ENCODE assay signal across 8 mouse cellular contexts in genomic region chr7:137312933-137313182, GRCm38 (mm10). TPM values are rescaled to one million over a fixed set of nuclear protein-coding genes. Genes with fewer than 3 reads are reported as not detected.
A peak's percentile ranks its signal among the peaks of the same experiment; 100 is the strongest.
DNase-seq lines count a peak whose midpoint lies in the region; ATAC-seq and TF ChIP-seq lines count a peak whose summit lies in the region.

No protein-coding gene starts in this region.

- TF ChIP-seq EP300 in liver, embryonic 14.5 days (IDR thresholded peaks at IDR 0.05; ENCODE audit: low read depth) = no peak

- peaks cover 96% of the 10 kb centered on the region for H3K27me3 ChIP-seq in heart, embryonic 13.5 days (replicated peaks)
- H3K27me3 ChIP-seq in C2C12 (ENCODE audit: control insufficient read depth, insufficient read depth, insufficient read length) = no peaks in the 10 kb centered on the region
- H3K27me3 ChIP-seq in forebrain, embryonic 14.5 days (replicated peaks; ENCODE audit: control insufficient read depth, insufficient read depth, low read length) = peaks cover 79% of the 10 kb centered on the region
- H3K27me3 ChIP-seq in liver, embryonic 14.5 days (ENCODE audit: control insufficient read depth, insufficient read depth, low read length) = peaks cover 100% of the 10 kb centered on the region

- H3K79me3 ChIP-seq in C2C12 (ENCODE audit: low read depth) = peaks cover 23% of the 10 kb centered on the region

- H3K27ac ChIP-seq in heart, embryonic 13.5 days (replicated peaks) = no peak overlapping the region
- H3K27ac ChIP-seq in forebrain, embryonic 14.5 days (ENCODE audit: low read depth, low read length) = no peak overlapping the region
- no peak overlapping the region for H3K27ac ChIP-seq in liver, embryonic 14.5 days

- H3ac ChIP-seq in C2C12 (ENCODE audit: control insufficient read depth, insufficient read length, low read depth) = peak overlapping the region; percentile 90

- no peaks in the 10 kb centered on the region for H3K36me3 ChIP-seq in heart, embryonic 13.5 days
- H3K36me3 ChIP-seq in C2C12 (ENCODE audit: control insufficient read depth, insufficient read depth) = no peaks in the 10 kb centered on the region
- no peaks in the 10 kb centered on the region for H3K36me3 ChIP-seq in forebrain, embryonic 14.5 days (ENCODE audit: control insufficient read depth, insufficient read depth, low read length)
- no peaks in the 10 kb centered on the region for H3K36me3 ChIP-seq in liver, embryonic 14.5 days (replicated peaks; ENCODE audit: control insufficient read depth, insufficient read depth, low read depth)

- peaks cover 50% of the 10 kb centered on the region for H3K4me1 ChIP-seq in heart, embryonic 13.5 days
- peaks cover 27% of the 10 kb centered on the region for H3K4me1 ChIP-seq in forebrain, embryonic 14.5 days (ENCODE audit: control insufficient read depth, insufficient read depth, low read length)
- no peaks in the 10 kb centered on the region for H3K4me1 ChIP-seq in liver, embryonic 14.5 days (replicated peaks; ENCODE audit: control insufficient read depth in 2 of 2, insufficient read depth in 2 of 2, low read length in 1 of 2)

- no peaks in the 10 kb centered on the region for H3K9me3 ChIP-seq in heart, embryonic 13.5 days
- H3K9me3 ChIP-seq in forebrain, embryonic 14.5 days (replicated peaks; ENCODE audit: control insufficient read depth, low read length) = no peaks in the 10 kb centered on the region
- no peaks in the 10 kb centered on the region for H3K9me3 ChIP-seq in liver, embryonic 14.5 days (ENCODE audit: control insufficient read depth, low read length)

- H3K4me3 ChIP-seq in heart, embryonic 13.5 days = peak overlapping the region; percentile 62
- peak overlapping the region; percentile 48 for H3K4me3 ChIP-seq in C2C12 (ENCODE audit: insufficient read depth, poor library complexity, severe bottlenecking)
- peak overlapping the region; percentile 45 for H3K4me3 ChIP-seq in forebrain, embryonic 14.5 days (ENCODE audit: low read depth, low read length)
- H3K4me3 ChIP-seq in liver, embryonic 14.5 days (ENCODE audit: insufficient read depth in 1 of 2, low read depth in 2 of 2, low read length in 2 of 2) = peak overlapping the region in 1 of 2 experiments; percentile 42; a peak in 2 of 4 replicates

- H3K4me2 ChIP-seq in heart, embryonic 13.5 days = peak overlapping the region; percentile 96
- peak overlapping the region; percentile 86 for H3K4me2 ChIP-seq in forebrain, embryonic 14.5 days (ENCODE audit: low read length)
- peak overlapping the region; percentile 60 for H3K4me2 ChIP-seq in liver, embryonic 14.5 days (ENCODE audit: low read depth)

- no peak for ATAC-seq in heart, embryonic 13.5 days (ENCODE audit: extremely low read depth, insufficient number of reproducible peaks, low FRiP score, low TSS enrichment)
- ATAC-seq in forebrain, embryonic 14.5 days = no peak
- ATAC-seq in liver, embryonic 14.5 days (ENCODE audit: insufficient read depth) = no peak
- no peak for ATAC-seq in erythroid progenitor cell, adult 5-6 weeks (replicated peaks; ENCODE audit: low FRiP score, poor library complexity, severe bottlenecking)

- peak overlapping the region; percentile 87 for H3K9ac ChIP-seq in heart, embryonic 13.5 days
- peak overlapping the region; percentile 59; the same call in 1 of the 2 replicates for H3K9ac ChIP-seq in forebrain, embryonic 14.5 days (ENCODE audit: low read length)
- H3K9ac ChIP-seq in liver, embryonic 14.5 days (replicated peaks) = no peak overlapping the region

- WGBS in heart, embryonic 13.5 days = 2% methylated on average over 10 of the region's 10 CpGs
- under 1% methylated on average over 10 of the region's 10 CpGs for WGBS in forebrain, embryonic 14.5 days
- WGBS in liver, embryonic 14.5 days (ENCODE audit: insufficient replicate concordance) = 1% methylated on average over 10 of the region's 10 CpGs

- intact Hi-C loops in heart, postnatal 25 days (cut with DNase I) = no loop called here

- no peak for DNase-seq in heart, postnatal 25 days (ENCODE audit: low spot score)
- no peak for DNase-seq in forebrain, embryonic 14.5 days (ENCODE audit: low spot score)
- no peak for DNase-seq in liver, embryonic 14.5 days (ENCODE audit: low read depth in 3 of 3, low spot score in 3 of 3)
- DNase-seq in layer of hippocampus, postnatal 25 days (ENCODE audit: extremely low spot score in 1 of 2, low spot score in 1 of 2) = no peak
- no peak for DNase-seq in cerebellum, adult 11 months

- no peak for TF ChIP-seq CTCF in C2C12 (IDR thresholded peaks at IDR 0.05; ENCODE audit: control insufficient read depth, insufficient read depth, insufficient read length)
- TF ChIP-seq CTCF in liver, embryonic 14.5 days (IDR thresholded peaks at IDR 0.05; ENCODE audit: low read depth) = no peak

- H3K79me2 ChIP-seq in C2C12 (ENCODE audit: control insufficient read depth, insufficient read depth) = peaks cover 56% of the 10 kb centered on the region

TF ChIP-seq in C2C12, 6 proteins besides CTCF, POLR2A, EP300 and RAD21:
- TF ChIP-seq MYOD1 (IDR thresholded peaks at IDR 0.05; ENCODE audit: control insufficient read depth, insufficient read length, low read depth) (no peak), MYOG (IDR thresholded peaks at IDR 0.05; ENCODE audit: control insufficient read depth, extremely low read depth, insufficient read length) (no peak), USF1 (IDR thresholded peaks at IDR 0.05; ENCODE audit: low read depth) (no peak), CEBPB (IDR thresholded peaks at IDR 0.05; ENCODE audit: low read depth) (no peak), FOSL1 (IDR thresholded peaks at IDR 0.05; ENCODE audit: insufficient read depth, low read length, poor library complexity, severe bottlenecking) (no peak), MAX (IDR thresholded peaks at IDR 0.05) (no peak)

RNA-seq across cellular contexts. Expression of gene Ebf3, which starts 1.4 kb away (rescaled TPM):
- polyA plus RNA-seq in heart, embryonic 13.5 days (2015; fragmentation: Nextera tagmentation; extraction: Ambion mirVana) = 0.52 and 0.60 TPM in 2 replicates
- 10 to 100 TPM in 1 of 2 experiments, 1 to 10 TPM in 1; 8.9 to 10.9 TPM for total RNA-seq in heart, postnatal 25 days (2021)
- 8.1 TPM for polyA plus RNA-seq in C2C12 (2012; fragmentation: generic; extraction: Trizol)
- polyA plus RNA-seq in forebrain, embryonic 14.5 days (2014; fragmentation: Nextera tagmentation; extraction: Ambion mirVana) = 0.89 and 1.2 TPM in 2 replicates
- polyA plus RNA-seq in liver, embryonic 14.5 days (2012; rRNA removed) = 0.07 and 0.11 TPM in 2 replicates
- not detected in 2 replicates for polyA plus RNA-seq in liver, embryonic 14.5 days (2014; fragmentation: Nextera tagmentation; extraction: Ambion mirVana)
- 0.72 TPM in 1 of 2 replicates, not detected in the other for total RNA-seq in erythroid progenitor cell, adult 5-6 weeks (2015; ENCODE audit: low replicate concordance)
- 0.08 and 1.4 TPM in 2 replicates for total RNA-seq in erythroid progenitor cell, adult 5-6 weeks (2017; ENCODE audit: low replicate concordance)
- under 1 TPM; 0.42 to 0.54 TPM for total RNA-seq in layer of hippocampus, postnatal 25 days (2021)
